Mouse (Mus musculus): ENCODE data around the gene Ubtf. TPM values are rescaled to one million over a fixed set of nuclear protein-coding genes. Genes with fewer than 3 reads are reported as not detected.

Gene Ubtf
- polyA plus RNA-seq, 1 experiment from 2014 or later, result 101 TPM

GRCm38 (mm10) chr11:102310768-102311695 is 8.5 kb downstream of the Ubtf start:
- no peak for DNase-seq (ENCODE audit: low read depth, low spot score)
- in situ Hi-C loops (cut with MboI; ENCODE audit: low pct_unique_long_range_greater_than_20kb), result no loop called here
- no peak for ATAC-seq
- H3K27me3 ChIP-seq, result no peaks in the 10 kb centered on the region
- TF ChIP-seq CTCF (IDR thresholded peaks at IDR 0.05), result no peak
- POLR2A ChIA-PET, result interaction anchor here (0.6 to 4.1 kb wide), 3 partner anchors 8 to 95 kb away, joined by 3 to 26 read pairs (median 4); partner anchors contain the start of gene Ubtf
- CTCF ChIA-PET, result interaction anchor here (5.6 kb wide), 1 partner anchor 99 kb away, joined by 46 read pairs; the partner anchor contains the start of gene Slc25a39

- ATAC-seq (no peak), DNase-seq (ENCODE audit: low read depth, low spot score) (no peak)
- in situ Hi-C loops (cut with MboI; ENCODE audit: low pct_unique_long_range_greater_than_20kb), result loop anchor here (10.0 kb wide), 1 partner anchor 105 kb away; no protein-coding TSS in a partner anchor
- TF ChIP-seq CTCF (IDR thresholded peaks at IDR 0.05), result no peak
- ChIA-PET CTCF (interaction anchor here (1.2 to 5.6 kb wide), 5 partner anchors 10 to 127 kb away, joined by 3 to 46 read pairs (median 5); partner anchors contain the start of gene Slc25a39), POLR2A (interaction anchor here (0.6 to 4.1 kb wide), 3 partner anchors 9 to 96 kb away, joined by 3 to 26 read pairs (median 4); partner anchors contain the start of gene Ubtf)
- no peaks in the 10 kb centered on the region for H3K27me3 ChIP-seq
Observed at GRCm38 (mm10) chr11:102309821-102310617, 9.5 kb downstream of the Ubtf start.

GRCm38 (mm10) chr11:102308979-102309378 is 10.6 kb downstream of the Ubtf start:
- ATAC-seq (peak; percentile 80), DNase-seq (ENCODE audit: low read depth, low spot score) (peak; percentile 81)
- no peak for TF ChIP-seq CTCF (IDR thresholded peaks at IDR 0.05)
- no peaks in the 10 kb centered on the region for H3K27me3 ChIP-seq
- in situ Hi-C loops (cut with MboI; ENCODE audit: low pct_unique_long_range_greater_than_20kb), result loop anchor here (10.0 kb wide), 1 partner anchor 106 kb away; no protein-coding TSS in a partner anchor
- ChIA-PET CTCF (interaction anchor here (0.9 to 5.6 kb wide), 12 partner anchors 9 to 128 kb away, joined by 3 to 46 read pairs (median 5); partner anchors contain the start of genes BC030867, Grn and Slc25a39), POLR2A (interaction anchor here (0.8 to 4.1 kb wide), 4 partner anchors 10 to 122 kb away, joined by 4 to 26 read pairs (median 6); partner anchors contain the start of genes Grn and Ubtf)

GRCm38 (mm10) chr11:102308104-102308503 is 11.4 kb downstream of the Ubtf start:
- ChIA-PET POLR2A (interaction anchor here (0.8 to 4.1 kb wide), 4 partner anchors 10 to 122 kb away, joined by 4 to 26 read pairs (median 5); partner anchors contain the start of genes Grn and Ubtf), CTCF (interaction anchor here (1.2 to 5.6 kb wide), 8 partner anchors 8 to 127 kb away, joined by 3 to 46 read pairs (median 6); partner anchors contain the start of genes BC030867, Grn and Slc25a39)
- in situ Hi-C loops (cut with MboI; ENCODE audit: low pct_unique_long_range_greater_than_20kb), result loop anchor here (10.0 kb wide), 1 partner anchor 107 kb away; no protein-coding TSS in a partner anchor
- ATAC-seq, result no peak
- DNase-seq (ENCODE audit: low read depth, low spot score), result no peak
- TF ChIP-seq CTCF (IDR thresholded peaks at IDR 0.05), result no peak
- no peaks in the 10 kb centered on the region for H3K27me3 ChIP-seq

- CTCF ChIA-PET, result interaction anchor here (5.6 kb wide), 1 partner anchor 105 kb away, joined by 46 read pairs; the partner anchor contains the start of gene Slc25a39
Observed at GRCm38 (mm10) chr11:102305359-102305758, 14.2 kb downstream of the Ubtf start.

GRCm38 (mm10) chr11:102304141-102304540 is 15.4 kb downstream of the Ubtf start:
- no peak for ATAC-seq
- no peaks in the 10 kb centered on the region for H3K27me3 ChIP-seq
- in situ Hi-C loops (cut with MboI; ENCODE audit: low pct_unique_long_range_greater_than_20kb), result loop anchor here (10.0 kb wide), 1 partner anchor 111 kb away; no protein-coding TSS in a partner anchor
- ChIA-PET POLR2A (no interaction called here), CTCF (no interaction called here)
- TF ChIP-seq CTCF (IDR thresholded peaks at IDR 0.05), result no peak
- DNase-seq (ENCODE audit: low read depth, low spot score), result no peak

More at GRCm38 (mm10) chr11:102305359-102305758, 14.2 kb downstream of the Ubtf start:
- no peak for TF ChIP-seq CTCF (IDR thresholded peaks at IDR 0.05)
- no peaks in the 10 kb centered on the region for H3K27me3 ChIP-seq
- POLR2A ChIA-PET, result no interaction called here
- ATAC-seq (no peak), DNase-seq (ENCODE audit: low read depth, low spot score) (no peak)
- in situ Hi-C loops (cut with MboI; ENCODE audit: low pct_unique_long_range_greater_than_20kb), result loop anchor here (10.0 kb wide), 1 partner anchor 109 kb away; no protein-coding TSS in a partner anchor

- ATAC-seq (no peak), DNase-seq (ENCODE audit: low read depth, low spot score) (no peak)
- TF ChIP-seq CTCF (IDR thresholded peaks at IDR 0.05), result no peak
- CTCF ChIA-PET, result interaction anchor here (0.8 to 3.0 kb wide), 3 partner anchors 9 to 131 kb away, joined by 3 to 16 read pairs (median 4); no protein-coding TSS in a partner anchor
- no peaks in the 10 kb centered on the region for H3K27me3 ChIP-seq
- in situ Hi-C loops (cut with MboI; ENCODE audit: low pct_unique_long_range_greater_than_20kb), result loop anchor here (10.0 kb wide), 1 partner anchor 115 kb away; no protein-coding TSS in a partner anchor
- POLR2A ChIA-PET, result interaction anchor here (0.7 kb wide), 3 partner anchors 15 to 276 kb away, joined by 3 to 6 read pairs (median 4); partner anchors contain the start of gene Tmub2
Observed at GRCm38 (mm10) chr11:102299839-102300238, 19.7 kb downstream of the Ubtf start.

- DNase-seq (ENCODE audit: low read depth, low spot score) (no peak), ATAC-seq (no peak)
- POLR2A ChIA-PET, result interaction anchor here (0.5 to 1.8 kb wide), 6 partner anchors 9 to 21 kb away, joined by 3 to 9 read pairs (median 3); partner anchors contain the start of gene Ubtf
- in situ Hi-C loops (cut with MboI; ENCODE audit: low pct_unique_long_range_greater_than_20kb), result no loop called here
- TF ChIP-seq CTCF (IDR thresholded peaks at IDR 0.05), result no peak
- CTCF ChIA-PET, result no interaction called here
- no peaks in the 10 kb centered on the region for H3K27me3 ChIP-seq
Observed at GRCm38 (mm10) chr11:102297577-102298556, 21.7 kb downstream of the Ubtf start.

Data from Patski (cell line).